Mouse (Mus musculus): ENCODE data around the gene Olfr412.

Olfr412 gene

DNA sequence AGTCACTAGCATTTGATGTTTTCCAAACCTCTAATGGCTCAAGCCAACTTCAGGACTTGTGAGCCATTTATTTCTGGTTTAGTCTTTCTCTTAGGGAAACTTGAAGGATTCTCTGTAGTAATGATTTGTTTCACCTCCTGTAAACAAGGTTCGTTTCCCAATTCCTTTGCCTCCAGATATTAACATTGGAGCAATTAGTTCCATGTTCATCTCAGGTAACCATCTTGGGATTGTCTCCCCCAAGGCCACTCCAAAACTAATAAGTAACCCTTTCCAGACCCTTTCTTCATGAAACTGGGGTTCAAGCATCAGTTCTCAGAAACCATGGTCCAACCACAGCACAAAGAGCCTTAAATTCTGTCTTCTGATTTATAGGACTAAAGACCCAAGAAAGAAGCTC lies at the start of gene Olfr412:
Gene Olfr412, plus strand, starts transcription at position 301 of the 400 bp plus-strand sequence.
- no peaks in the 10 kb centered on the region for H3K27me3 ChIP-seq (ENCODE audit: insufficient read depth, low read length)
- H3K9me3 ChIP-seq (ENCODE audit: low read length) = peaks cover 12% of the 10 kb centered on the region
- H3K4me1 ChIP-seq (replicated peaks; ENCODE audit: low read depth, low read length) = no peaks in the 10 kb centered on the region
- H3K4me3 ChIP-seq (replicated peaks; ENCODE audit: low read length) = no peak within 1 kb of the TSS
- TF ChIP-seq POU5F1 (IDR thresholded peaks at IDR 0.05; ENCODE audit: borderline replicate concordance, low read length) = no peak
- TF ChIP-seq CTCF (conservative IDR thresholded peaks at IDR 0.05; ENCODE audit: low read length) = no peak
- TF ChIP-seq NANOG (IDR thresholded peaks at IDR 0.05; ENCODE audit: borderline replicate concordance, low read length) = no peak
- no peaks in the 10 kb centered on the region for H3K36me3 ChIP-seq (ENCODE audit: insufficient read depth, low read length)

DNA sequence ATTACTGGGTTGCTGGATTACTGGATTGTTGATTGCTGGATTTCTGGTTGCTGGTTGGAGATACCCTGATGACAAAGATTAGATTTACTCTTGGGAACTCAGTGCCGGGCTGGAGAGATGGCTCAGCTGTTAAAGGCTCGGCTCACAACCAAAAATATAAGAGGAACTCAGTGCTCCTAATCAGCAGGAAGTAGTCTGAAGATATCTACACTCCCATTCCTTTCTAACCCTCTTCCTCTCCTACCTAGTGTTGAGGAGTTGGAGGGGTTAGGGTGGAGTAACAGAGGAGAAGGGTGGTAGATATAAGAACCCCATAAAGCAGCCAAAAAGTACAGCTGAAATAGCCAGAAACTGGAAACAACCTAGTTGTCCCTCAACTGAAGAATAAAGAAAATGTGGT lies 35.8 kb upstream of the Olfr412 start:
- Histone ChIP-seq H3K9me3 (ENCODE audit: low read length) (no peaks in the 10 kb centered on the region; the same call in 1 of the 2 replicates), H3K36me3 (ENCODE audit: insufficient read depth, low read length) (no peaks in the 10 kb centered on the region)
- TF ChIP-seq CTCF (conservative IDR thresholded peaks at IDR 0.05; ENCODE audit: low read length) = no peak
- no peak for TF ChIP-seq POU5F1 (IDR thresholded peaks at IDR 0.05; ENCODE audit: borderline replicate concordance, low read length)
- no peak for TF ChIP-seq NANOG (IDR thresholded peaks at IDR 0.05; ENCODE audit: borderline replicate concordance, low read length)

GRCm38 (mm10) chr11:74328781-74329180 lies 33.1 kb upstream of the Olfr412 start:
- Histone ChIP-seq H3K36me3 (ENCODE audit: insufficient read depth, low read length) (no peaks in the 10 kb centered on the region), H3K9me3 (ENCODE audit: low read length) (no peaks in the 10 kb centered on the region), H3K4me3 (replicated peaks; ENCODE audit: low read length) (no peak overlapping the region), H3K4me1 (replicated peaks; ENCODE audit: low read depth, low read length) (no peaks in the 10 kb centered on the region), H3K27me3 (ENCODE audit: insufficient read depth, low read length) (no peaks in the 10 kb centered on the region)
- no peak for TF ChIP-seq POU5F1 (IDR thresholded peaks at IDR 0.05; ENCODE audit: borderline replicate concordance, low read length)
- no peak for TF ChIP-seq CTCF (conservative IDR thresholded peaks at IDR 0.05; ENCODE audit: low read length)

More for the DNA sequence above, 35.8 kb upstream of the Olfr412 start:
- no peak overlapping the region for H3K4me3 ChIP-seq (replicated peaks; ENCODE audit: low read length)
- no peaks in the 10 kb centered on the region for H3K4me1 ChIP-seq (replicated peaks; ENCODE audit: low read depth, low read length)
- no peaks in the 10 kb centered on the region for H3K27me3 ChIP-seq (ENCODE audit: insufficient read depth, low read length)

DNA sequence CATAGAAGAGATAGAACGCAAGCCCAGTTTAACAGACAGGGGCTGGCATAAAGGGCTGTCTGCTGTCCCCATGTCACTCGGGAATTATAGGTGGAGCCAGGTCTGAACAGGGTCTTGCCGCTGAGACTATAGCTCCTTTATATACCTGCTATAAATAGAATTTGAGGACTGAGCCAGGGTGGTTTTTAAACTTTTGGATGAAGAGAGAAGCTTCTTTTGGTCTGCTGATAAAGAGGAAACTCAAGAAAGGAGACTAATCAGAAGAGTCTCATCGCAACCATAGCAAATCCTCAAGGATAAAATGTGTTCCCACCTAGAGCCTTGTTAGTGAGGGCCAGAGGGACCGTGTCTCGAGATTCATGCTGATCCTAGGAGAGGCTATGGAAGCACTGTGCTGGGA lies 23.9 kb upstream of the Olfr412 start, which contains the start of gene Olfr410:
Gene Olfr410, minus strand, starts transcription at position 101 of the 400 bp plus-strand sequence.
- no peaks in the 10 kb centered on the region for H3K36me3 ChIP-seq (ENCODE audit: insufficient read depth, low read length)
- no peak within 1 kb of the TSS for H3K4me3 ChIP-seq (replicated peaks; ENCODE audit: low read length)
- H3K27me3 ChIP-seq (ENCODE audit: insufficient read depth, low read length) = no peaks in the 10 kb centered on the region
- no peaks in the 10 kb centered on the region for H3K4me1 ChIP-seq (replicated peaks; ENCODE audit: low read depth, low read length)
- peaks cover 19% of the 10 kb centered on the region for H3K9me3 ChIP-seq (ENCODE audit: low read length)
- TF ChIP-seq CTCF (conservative IDR thresholded peaks at IDR 0.05; ENCODE audit: low read length) = no peak
- TF ChIP-seq NANOG (IDR thresholded peaks at IDR 0.05; ENCODE audit: borderline replicate concordance, low read length) = no peak
- no peak for TF ChIP-seq POU5F1 (IDR thresholded peaks at IDR 0.05; ENCODE audit: borderline replicate concordance, low read length)

- Histone ChIP-seq H3K4me3 (replicated peaks; ENCODE audit: low read length) (no peak within 1 kb of the TSS), H3K27me3 (ENCODE audit: insufficient read depth, low read length) (no peaks in the 10 kb centered on the region), H3K4me1 (replicated peaks; ENCODE audit: low read depth, low read length) (no peaks in the 10 kb centered on the region), H3K9me3 (ENCODE audit: low read length) (no peaks in the 10 kb centered on the region), H3K36me3 (ENCODE audit: insufficient read depth, low read length) (no peaks in the 10 kb centered on the region)
- TF ChIP-seq NANOG (IDR thresholded peaks at IDR 0.05; ENCODE audit: borderline replicate concordance, low read length) (no peak), POU5F1 (IDR thresholded peaks at IDR 0.05; ENCODE audit: borderline replicate concordance, low read length) (no peak), CTCF (conservative IDR thresholded peaks at IDR 0.05; ENCODE audit: low read length) (no peak)
These were observed 9.3 kb upstream of the Olfr412 start, which contains the start of gene Olfr411 for GRCm38 (mm10) chr11:74352550-74352949. Gene Olfr411 (minus strand): TSS chr11:74352650.

DNA sequence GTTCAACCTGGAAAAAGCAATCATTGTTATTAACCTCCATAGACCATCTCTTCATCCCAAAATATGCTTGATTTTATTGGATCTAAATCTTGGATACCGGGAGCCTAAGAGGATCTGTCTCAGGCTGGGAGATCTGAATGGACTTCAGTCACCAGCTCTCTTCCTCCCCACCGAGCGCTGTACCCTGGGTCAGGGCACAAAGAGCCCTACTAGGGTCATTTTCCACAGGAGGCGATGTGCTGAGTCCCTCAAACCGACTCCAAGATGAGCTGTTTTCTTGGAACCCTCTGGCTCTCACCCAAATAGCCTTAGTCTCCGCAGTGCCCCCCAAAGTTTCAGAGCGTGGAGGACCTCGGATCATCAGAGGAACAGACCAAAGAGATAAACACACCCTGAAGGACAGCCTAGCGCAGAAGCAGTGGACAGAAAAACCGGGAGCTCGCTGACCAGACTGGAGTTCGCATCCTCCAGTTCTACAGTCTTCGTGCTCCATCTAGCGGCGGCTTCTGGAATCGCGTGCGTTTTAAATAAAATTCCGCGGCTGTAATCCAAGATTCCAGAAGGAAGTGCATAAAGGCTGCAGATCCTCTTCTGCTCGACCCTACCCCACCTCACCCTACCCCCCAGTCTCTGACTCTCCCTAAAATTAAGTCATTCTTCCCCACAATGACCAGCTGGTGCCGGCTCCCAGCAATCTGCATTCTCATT lies 9.7 kb downstream of the Olfr412 start:
- Histone ChIP-seq H3K36me3 (ENCODE audit: insufficient read depth, low read length) (no peaks in the 10 kb centered on the region), H3K9me3 (ENCODE audit: low read length) (peaks cover 5% of the 10 kb centered on the region), H3K4me3 (replicated peaks; ENCODE audit: low read length) (no peak overlapping the region), H3K4me1 (replicated peaks; ENCODE audit: low read depth, low read length) (no peaks in the 10 kb centered on the region), H3K27me3 (ENCODE audit: insufficient read depth, low read length) (peaks cover 16% of the 10 kb centered on the region)
- TF ChIP-seq NANOG (IDR thresholded peaks at IDR 0.05; ENCODE audit: borderline replicate concordance, low read length) = no peak
- no peak for TF ChIP-seq POU5F1 (IDR thresholded peaks at IDR 0.05; ENCODE audit: borderline replicate concordance, low read length)
- peak; percentile 100 for TF ChIP-seq CTCF (conservative IDR thresholded peaks at IDR 0.05; ENCODE audit: low read length)

DNA sequence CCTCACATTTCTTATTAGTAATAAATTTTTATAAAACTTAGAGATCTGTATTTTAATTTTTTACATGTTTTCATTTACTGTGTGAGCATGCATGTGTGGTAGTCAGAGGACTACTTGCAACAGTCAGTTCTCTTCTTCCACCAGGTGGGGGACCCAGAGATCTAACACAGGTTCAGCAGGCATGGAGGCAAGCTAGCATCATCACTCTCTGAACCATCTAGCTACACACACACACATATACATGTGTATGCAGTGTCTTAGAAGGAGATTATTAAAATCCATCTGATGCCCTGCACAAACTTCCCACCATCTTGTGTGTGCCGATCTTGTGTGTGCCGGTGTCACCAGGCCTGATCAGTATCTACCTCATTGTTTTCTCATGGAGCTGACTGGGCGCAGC lies 15.0 kb downstream of the Olfr412 start:
- TF ChIP-seq CTCF (conservative IDR thresholded peaks at IDR 0.05; ENCODE audit: low read length) = peak; percentile 53
- no peak for TF ChIP-seq POU5F1 (IDR thresholded peaks at IDR 0.05; ENCODE audit: borderline replicate concordance, low read length)

DNA sequence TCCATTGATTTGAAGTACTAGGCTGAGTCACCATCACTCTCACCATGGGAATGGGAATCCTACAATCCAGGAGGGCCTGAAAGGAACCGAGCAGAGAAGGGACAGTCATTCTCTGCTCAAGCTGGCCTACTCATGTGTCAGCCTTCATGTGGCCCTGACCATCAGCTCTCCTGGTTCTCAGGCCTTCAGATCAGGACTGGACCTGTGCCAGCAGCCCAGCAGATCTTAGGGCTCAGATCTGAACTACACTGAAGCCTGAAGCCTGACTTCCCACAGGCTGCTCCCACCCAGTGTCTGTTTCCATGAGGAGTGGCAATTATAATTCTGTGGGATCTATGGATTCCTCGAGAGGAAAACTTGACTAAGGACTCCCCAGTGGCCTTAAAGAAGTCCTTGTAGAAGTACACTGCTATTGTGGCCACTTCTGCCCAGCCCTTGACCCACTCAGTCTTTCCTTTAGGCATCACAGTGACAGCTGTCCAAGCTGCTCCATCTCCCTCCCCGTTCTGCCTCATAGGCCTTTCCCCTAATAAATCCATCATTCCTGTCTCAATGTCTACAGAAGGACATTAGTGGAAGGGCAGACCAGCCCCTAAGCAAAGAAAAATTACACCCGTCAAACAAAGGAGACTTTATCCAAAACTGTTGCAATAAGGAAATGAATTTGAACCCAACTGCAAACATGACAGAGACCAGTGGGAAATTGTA lies 17.5 kb downstream of the Olfr412 start:
- H3K4me1 ChIP-seq (replicated peaks; ENCODE audit: low read depth, low read length) = peaks cover 9% of the 10 kb centered on the region
- no peaks in the 10 kb centered on the region for H3K9me3 ChIP-seq (ENCODE audit: low read length)
- no peaks in the 10 kb centered on the region for H3K36me3 ChIP-seq (ENCODE audit: insufficient read depth, low read length)
- TF ChIP-seq NANOG (IDR thresholded peaks at IDR 0.05; ENCODE audit: borderline replicate concordance, low read length) = 0 out of 2 replicates have a peak, but pooled peaks have one; percentile 17
- TF ChIP-seq POU5F1 (IDR thresholded peaks at IDR 0.05; ENCODE audit: borderline replicate concordance, low read length) = no peak
- 0 out of 2 replicates have a peak, but pooled peaks cover 4% of the 10 kb centered on the region for H3K27me3 ChIP-seq (ENCODE audit: insufficient read depth, low read length)
- no peak overlapping the region for H3K4me3 ChIP-seq (replicated peaks; ENCODE audit: low read length)

More for the DNA sequence above, 15.0 kb downstream of the Olfr412 start:
- Histone ChIP-seq H3K4me1 (replicated peaks; ENCODE audit: low read depth, low read length) (peaks cover 9% of the 10 kb centered on the region; the same call in 1 of the 2 replicates), H3K36me3 (ENCODE audit: insufficient read depth, low read length) (no peaks in the 10 kb centered on the region), H3K4me3 (replicated peaks; ENCODE audit: low read length) (no peak overlapping the region), H3K27me3 (ENCODE audit: insufficient read depth, low read length) (0 out of 2 replicates have a peak, but pooled peaks cover 4% of the 10 kb centered on the region), H3K9me3 (ENCODE audit: low read length) (no peaks in the 10 kb centered on the region)
